ENCODE assay signal across 19 mouse cellular contexts in the genomic region with DNA sequence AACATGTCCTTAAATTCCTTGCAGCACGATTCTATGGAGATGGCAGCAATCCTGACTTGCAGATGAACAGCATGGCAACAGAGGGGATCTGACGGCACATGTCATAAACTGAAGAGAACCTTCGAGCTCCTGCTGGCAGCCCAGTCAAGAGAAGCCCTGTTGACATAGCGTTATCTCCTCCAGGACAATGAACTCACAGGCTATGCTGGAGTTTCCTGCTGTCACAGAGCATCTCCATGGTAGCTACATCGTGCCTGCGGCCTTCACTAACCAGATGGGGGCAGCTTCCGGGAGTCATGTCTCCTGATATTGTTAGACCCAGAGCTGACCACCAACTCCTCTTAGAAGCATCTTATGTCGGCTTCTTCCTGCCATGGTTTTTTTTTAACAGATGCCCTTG.
DNase-seq lines count a peak whose midpoint lies in the region; ATAC-seq lines count a peak whose summit lies in the region.
"Had no signal": no experiment of that assay in that cellular context is flagged by ENCODE, and none has a peak within 500 bp of the region (broad histone marks: within the 10 kb centered on the region; RNA-seq: fewer than 3 reads in every experiment).

No protein-coding gene starts in this region.

- no peak overlapping the region for H3K9ac ChIP-seq in forebrain, embryonic 11.5 days (ENCODE audit: low read length)
- no peak overlapping the region for H3K9ac ChIP-seq in forebrain, embryonic 14.5 days (ENCODE audit: low read length)
- no peak overlapping the region for H3K9ac ChIP-seq in hindbrain, embryonic 14.5 days
- H3K9ac ChIP-seq in hindbrain, embryonic 12.5 days = no peak overlapping the region
- H3K9ac ChIP-seq: embryonic facial prominence, embryonic 15.5 days; intestine, embryonic 15.5 days; limb, embryonic 13.5 days; lung, embryonic 15.5 days had no signal

- no peak overlapping the region for H3K4me2 ChIP-seq in forebrain, embryonic 11.5 days (ENCODE audit: low read depth, low read length, severe bottlenecking)
- H3K4me2 ChIP-seq in forebrain, embryonic 14.5 days (ENCODE audit: low read length) = no peak overlapping the region
- H3K4me2 ChIP-seq in hindbrain, embryonic 14.5 days (replicated peaks) = no peak overlapping the region
- no peak overlapping the region for H3K4me2 ChIP-seq in hindbrain, embryonic 12.5 days (replicated peaks)
- H3K4me2 ChIP-seq: embryonic facial prominence, embryonic 15.5 days; intestine, embryonic 15.5 days; limb, embryonic 13.5 days; lung, embryonic 15.5 days; midbrain, embryonic 11.5 days had no signal

- no peak overlapping the region for H3K27ac ChIP-seq in forebrain, embryonic 11.5 days (ENCODE audit: low read depth, low read length)
- no peak overlapping the region for H3K27ac ChIP-seq in forebrain, embryonic 14.5 days (ENCODE audit: low read depth, low read length)
- H3K27ac ChIP-seq in hindbrain, embryonic 14.5 days = 0 out of 2 replicates have a peak overlapping the region, but pooled peaks have one; percentile 9
- no peak overlapping the region for H3K27ac ChIP-seq in hindbrain, embryonic 12.5 days
- H3K27ac ChIP-seq: embryonic facial prominence, embryonic 15.5 days; intestine, embryonic 15.5 days; limb, embryonic 13.5 days; lung, embryonic 15.5 days had no signal

- no peaks in the 10 kb centered on the region for H3K9me3 ChIP-seq in forebrain, embryonic 11.5 days (ENCODE audit: control insufficient read depth, low read length)
- H3K9me3 ChIP-seq in forebrain, embryonic 14.5 days (replicated peaks; ENCODE audit: control insufficient read depth, low read length) = no peaks in the 10 kb centered on the region
- H3K9me3 ChIP-seq in hindbrain, embryonic 14.5 days (ENCODE audit: control insufficient read depth, low read length) = no peaks in the 10 kb centered on the region
- no peaks in the 10 kb centered on the region for H3K9me3 ChIP-seq in hindbrain, embryonic 12.5 days (replicated peaks)
- H3K9me3 ChIP-seq: embryonic facial prominence, embryonic 15.5 days; G1E; intestine, embryonic 15.5 days; limb, embryonic 13.5 days; lung, embryonic 15.5 days had no signal

- H3K27me3 ChIP-seq in forebrain, embryonic 11.5 days (ENCODE audit: control insufficient read depth, insufficient read depth, low read length) = no peaks in the 10 kb centered on the region
- no peaks in the 10 kb centered on the region for H3K27me3 ChIP-seq in forebrain, embryonic 14.5 days (replicated peaks; ENCODE audit: control insufficient read depth, insufficient read depth, low read length)
- no peaks in the 10 kb centered on the region for H3K27me3 ChIP-seq in hindbrain, embryonic 14.5 days (ENCODE audit: control insufficient read depth, insufficient read depth, low read length)
- no peaks in the 10 kb centered on the region for H3K27me3 ChIP-seq in hindbrain, embryonic 12.5 days
- H3K27me3 ChIP-seq: embryonic facial prominence, embryonic 15.5 days; intestine, embryonic 15.5 days; limb, embryonic 13.5 days; lung, embryonic 15.5 days had no signal

- no peaks in the 10 kb centered on the region for H3K36me3 ChIP-seq in forebrain, embryonic 11.5 days (ENCODE audit: control insufficient read depth, insufficient read depth, low read length)
- H3K36me3 ChIP-seq in forebrain, embryonic 14.5 days (ENCODE audit: control insufficient read depth, insufficient read depth, low read length) = peaks cover 57% of the 10 kb centered on the region
- H3K36me3 ChIP-seq in hindbrain, embryonic 14.5 days (replicated peaks; ENCODE audit: control insufficient read depth, insufficient read depth) = peaks cover 60% of the 10 kb centered on the region
- peaks cover 39% of the 10 kb centered on the region for H3K36me3 ChIP-seq in hindbrain, embryonic 12.5 days
- H3K36me3 ChIP-seq: embryonic facial prominence, embryonic 15.5 days; G1E; intestine, embryonic 15.5 days; limb, embryonic 13.5 days; lung, embryonic 15.5 days had no signal

- H3K4me1 ChIP-seq in forebrain, embryonic 11.5 days (replicated peaks; ENCODE audit: control insufficient read depth, insufficient read depth, low read length) = no peaks in the 10 kb centered on the region
- no peaks in the 10 kb centered on the region for H3K4me1 ChIP-seq in forebrain, embryonic 14.5 days (ENCODE audit: control insufficient read depth, insufficient read depth, low read length)
- H3K4me1 ChIP-seq in hindbrain, embryonic 14.5 days (replicated peaks; ENCODE audit: control insufficient read depth, insufficient read depth, low read length) = peaks cover 15% of the 10 kb centered on the region
- peaks cover 8% of the 10 kb centered on the region; the same call in 1 of the 2 replicates for H3K4me1 ChIP-seq in hindbrain, embryonic 12.5 days
- H3K4me1 ChIP-seq: intestine, embryonic 15.5 days; lung, embryonic 15.5 days had no signal

- WGBS in forebrain, embryonic 11.5 days = 75% methylated on average over 8 of the region's 8 CpGs
- 76% methylated on average over 8 of the region's 8 CpGs for WGBS in forebrain, embryonic 14.5 days
- WGBS in hindbrain, embryonic 14.5 days = 49% methylated on average over 8 of the region's 8 CpGs
- WGBS in hindbrain, embryonic 12.5 days = 44% methylated on average over 8 of the region's 8 CpGs

- no peak overlapping the region for H3K4me3 ChIP-seq in forebrain, embryonic 11.5 days (ENCODE audit: low read depth, low read length)
- no peak overlapping the region for H3K4me3 ChIP-seq in forebrain, embryonic 14.5 days (ENCODE audit: low read depth, low read length)
- no peak overlapping the region for H3K4me3 ChIP-seq in hindbrain, embryonic 14.5 days (replicated peaks; ENCODE audit: low read length)
- H3K4me3 ChIP-seq in hindbrain, embryonic 12.5 days = no peak overlapping the region
- H3K4me3 ChIP-seq: embryonic facial prominence, embryonic 15.5 days; intestine, embryonic 15.5 days; limb, embryonic 13.5 days; lung, embryonic 15.5 days had no signal

- DNase-seq in forebrain, embryonic 11.5 days (ENCODE audit: low spot score) = peak; percentile 47
- no peak for DNase-seq in forebrain, embryonic 14.5 days (ENCODE audit: low spot score)
- no peak for DNase-seq in hindbrain, embryonic 14.5 days (ENCODE audit: low spot score)
- peak; percentile 21 to 29 for DNase-seq in right cerebral cortex, postnatal 10 days (ENCODE audit: low spot score in 2 of 2)
- no peak for DNase-seq in right cerebral cortex, adult 2 months (ENCODE audit: low spot score in 2 of 2)
- DNase-seq in thymus, adult 18-20 months = no peak
- DNase-seq: adrenal gland, postnatal 14 days; gastrocnemius, postnatal 25 days; heart, postnatal 36 days; right cerebral cortex, postnatal 25 days; thymus, postnatal 4 days had no signal

- ATAC-seq in forebrain, embryonic 11.5 days (replicated peaks; ENCODE audit: low FRiP score) = no peak
- ATAC-seq in forebrain, embryonic 14.5 days = no peak
- no peak for ATAC-seq in hindbrain, embryonic 14.5 days (ENCODE audit: low FRiP score)
- no peak for ATAC-seq in hindbrain, embryonic 12.5 days (ENCODE audit: low FRiP score)
- ATAC-seq in inflammation-experienced regulatory T-cells, adult 6 months = no peak
- ATAC-seq: intestine, embryonic 15.5 days had no signal

Comparison
In these comparisons a context has a peak if more than half of its experiments do, and no peak if none do; other contexts are left out.
1. DNase-seq: peak in forebrain, embryonic 11.5 days (single experiment) and right cerebral cortex, postnatal 10 days (2 of 2); none in forebrain, embryonic 14.5 days (single experiment), hindbrain, embryonic 14.5 days (single experiment), right cerebral cortex, adult 2 months (0 of 2) and thymus, adult 18-20 months (0 of 2).